Mouse (Mus musculus) kidney, adult 2 months (tissue): Measurements from ENCODE around the gene Hexim2. TPM values are rescaled to one million over a fixed set of nuclear protein-coding genes. Genes with fewer than 3 reads are reported as not detected.

Experiments
- DNase-seq: peaks from one replicate; pipeline ENCODE4 v3.0.0; 2021
- H3K27ac ChIP-seq: fragments of 200-500 bp; 2 replicates; pipeline ENCODE4 v1.5.1; 2012; ENCODE audit warnings: low read depth, low read length, control low read depth, inconsistent platforms; ENCODE audit not compliant: insufficient read depth
- H3K27me3 ChIP-seq: fragments of 200-500 bp; replicated peaks from 2 replicates; pipeline ENCODE4 v1.6.1; 2012; ENCODE audit warnings: mild to moderate bottlenecking, moderate library complexity, low read length, inconsistent platforms; ENCODE audit not compliant: control insufficient read depth, insufficient read depth
- H3K36me3 ChIP-seq: fragments of 200-500 bp; 2 replicates; pipeline ENCODE4 v1.6.1; 2012; ENCODE audit warnings: mild to moderate bottlenecking, moderate library complexity, low read length, inconsistent platforms; ENCODE audit not compliant: control insufficient read depth, insufficient read depth
- H3K4me1 ChIP-seq: fragments of 200-500 bp; 2 replicates; pipeline ENCODE4 v1.6.1; 2011; ENCODE audit warnings: low read length; ENCODE audit not compliant: control insufficient read depth, insufficient read depth
- H3K4me3 ChIP-seq: fragments of 200-500 bp; 2 replicates; pipeline ENCODE4 v1.5.1; 2011; ENCODE audit warnings: mild to moderate bottlenecking, low read depth, low read length, control low read depth; ENCODE audit not compliant: insufficient read depth
- CTCF ChIP-seq: fragments of 200-500 bp; conservative IDR thresholded peaks from 2 replicates; pipeline ENCODE4 v1.5.1; 2011; ENCODE audit warnings: low read depth, mild to moderate bottlenecking, control low read depth, low read length, moderate library complexity, mixed read lengths; ENCODE audit not compliant: insufficient read depth, insufficient read length
- POLR2A ChIP-seq: fragments of 200-500 bp; IDR thresholded peaks from one replicate; pipeline ENCODE4 v1.6.1; 2011; ENCODE audit warnings: low read depth, low read length, control low read depth
- WGBS: fragments of 180-500 bp; shearing (Covaris S2); methylation state at CpG from one replicate; pipeline ENCODE4 v1.1.7; 2018; 5-methylcytosine and 5-hydroxymethylcytosine counted together
- polyA plus RNA-seq: library from polyadenylated mRNA; depleted of rRNA; stranded (reverse); fragments of >200 nt; gene quantifications from 2 replicates; pipeline ENCODE4 v1.2.3, GENCODE M21; 2012; rRNA removed

Gene Hexim2
- polyA plus RNA-seq, 1 experiment = 4.0 TPM

- Histone ChIP-seq H3K4me3 (no peak overlapping the region), H3K36me3 (no peaks in the 10 kb centered on the region), H3K4me1 (peaks cover 21% of the 10 kb centered on the region), H3K27me3 (no peaks in the 10 kb centered on the region), H3K27ac (peak overlapping the region; percentile 87)
- TF ChIP-seq POLR2A (no peak), CTCF (no peak)
- 52% methylated on average over 1 of the region's 1 CpGs for WGBS
- peak; percentile 87 for DNase-seq
Observed at GRCm38 (mm10) chr11:103180426-103180825, 48.2 kb downstream of the Hexim2 start.

GRCm38 (mm10) chr11:103181349-103181748 is 49.1 kb downstream of the Hexim2 start:
- DNase-seq = no peak
- Histone ChIP-seq H3K27me3 (no peaks in the 10 kb centered on the region), H3K36me3 (no peaks in the 10 kb centered on the region), H3K4me3 (peak overlapping the region; percentile 23; the same call in 1 of the 2 replicates), H3K27ac (peak overlapping the region; percentile 86), H3K4me1 (peaks cover 19% of the 10 kb centered on the region)
- TF ChIP-seq POLR2A = no peak
- no peak for TF ChIP-seq CTCF
- 61% methylated on average over 9 of the region's 9 CpGs for WGBS

- Histone ChIP-seq H3K36me3 (no peaks in the 10 kb centered on the region; the same call in 1 of the 2 replicates), H3K4me1 (peaks cover 19% of the 10 kb centered on the region), H3K27ac (peak overlapping the region; percentile 86), H3K4me3 (no peak overlapping the region), H3K27me3 (no peaks in the 10 kb centered on the region)
- no peak for TF ChIP-seq POLR2A
- no peak for TF ChIP-seq CTCF
- DNase-seq = peak; percentile 96
- WGBS = 69% methylated on average over 3 of the region's 3 CpGs
Observed at GRCm38 (mm10) chr11:103181911-103182310, 49.7 kb downstream of the Hexim2 start.

- Histone ChIP-seq H3K4me1 (peaks cover 8% of the 10 kb centered on the region; the same call in 1 of the 2 replicates), H3K27ac (no peak overlapping the region), H3K27me3 (no peaks in the 10 kb centered on the region), H3K36me3 (peaks cover 1% of the 10 kb centered on the region; the same call in 1 of the 2 replicates), H3K4me3 (no peak overlapping the region)
- peak; percentile 69 for DNase-seq
- WGBS = 52% methylated on average over 2 of the region's 2 CpGs
- peak; percentile 67 for TF ChIP-seq CTCF
- no peak for TF ChIP-seq POLR2A
Observed at GRCm38 (mm10) chr11:103184891-103185290, 52.7 kb downstream of the Hexim2 start.

Other genes with a start within 250 kb of the Hexim2 start
- not detected in 2 replicates for gene Fam187a, start 247.3 kb upstream of the Hexim2 start, polyA plus RNA-seq
- 0.16 and 0.18 TPM in 2 replicates for gene Gfap, start 231.5 kb upstream of the Hexim2 start, polyA plus RNA-seq
- 0.22 and 0.27 TPM in 2 replicates for gene Kif18b, start 207.3 kb upstream of the Hexim2 start, polyA plus RNA-seq
- gene C1ql1, start 185.7 kb upstream of the Hexim2 start, polyA plus RNA-seq = 0.38 and 0.39 TPM in 2 replicates
- gene Nmt1, start 104.2 kb upstream of the Hexim2 start, polyA plus RNA-seq = 45.3 and 49.7 TPM in 2 replicates
- 49.5 and 51.3 TPM in 2 replicates for gene Dcakd, start 104.1 kb upstream of the Hexim2 start, polyA plus RNA-seq
- gene Plcd3, start 30.8 kb upstream of the Hexim2 start, polyA plus RNA-seq = 14.9 and 18.1 TPM in 2 replicates
- 119 and 130 TPM in 2 replicates for gene Acbd4, start 30.7 kb upstream of the Hexim2 start, polyA plus RNA-seq
- gene Hexim1, start 16.2 kb upstream of the Hexim2 start, polyA plus RNA-seq = 24.9 and 26.4 TPM in 2 replicates
- gene Fmnl1, start 38.7 kb downstream of the Hexim2 start, polyA plus RNA-seq = 32.7 and 35.5 TPM in 2 replicates
- 0.09 and 0.22 TPM in 2 replicates for gene 1700023F06Rik, start 76.1 kb downstream of the Hexim2 start, polyA plus RNA-seq
- not detected in 2 replicates for gene Spata32, start 86.0 kb downstream of the Hexim2 start, polyA plus RNA-seq
- gene Map3k14, start 135.0 kb downstream of the Hexim2 start, polyA plus RNA-seq = 8.0 and 8.6 TPM in 2 replicates
- gene Arhgap27, start 231.3 kb downstream of the Hexim2 start, polyA plus RNA-seq = 38.4 and 46.8 TPM in 2 replicates